Mouse (Mus musculus) thymus, adult 2 months (tissue): ENCODE results near the gene Ttc16.

Source experiments
- CTCF ChIP-seq: fragments of 200-500 bp; IDR thresholded peaks from 2 replicates; pipeline ENCODE4 v1.5.1; 2012; ENCODE audit warnings: mild to moderate bottlenecking, control low read depth, low read length, moderate library complexity, borderline replicate concordance; ENCODE audit not compliant: control insufficient read depth, poor library complexity, insufficient read depth; ENCODE audit errors: extremely low read depth
- POLR2A ChIP-seq: fragments of 200-500 bp; IDR thresholded peaks from 2 replicates; pipeline ENCODE4 v1.6.1; 2012; ENCODE audit warnings: mild to moderate bottlenecking, low read length, control low read depth, moderate library complexity; ENCODE audit not compliant: control insufficient read depth, poor library complexity, insufficient read depth; ENCODE audit errors: extremely low read depth

DNA sequence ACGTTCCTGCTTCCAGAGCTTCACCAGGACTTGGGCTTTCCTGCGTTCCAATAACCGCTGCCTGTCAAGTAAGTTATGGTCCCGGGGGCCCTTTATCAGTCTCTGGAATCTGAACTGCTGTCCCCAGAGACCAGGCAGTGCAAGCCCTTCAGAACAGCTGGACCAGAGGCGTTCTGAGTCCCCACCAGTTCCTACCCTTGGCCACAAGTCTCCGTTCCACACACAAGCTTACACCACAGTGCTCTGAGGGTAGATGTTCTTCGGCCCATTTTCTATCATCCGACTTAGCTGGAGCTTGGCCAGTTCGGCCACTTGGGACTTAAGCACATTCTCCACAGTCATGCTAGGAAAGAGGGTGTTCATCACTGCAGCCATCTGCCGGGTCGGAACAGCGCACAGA, 8.2 kb downstream of the Ttc16 start:
- TF ChIP-seq CTCF (no peak), POLR2A (no peak)
